In the genomic region with DNA sequence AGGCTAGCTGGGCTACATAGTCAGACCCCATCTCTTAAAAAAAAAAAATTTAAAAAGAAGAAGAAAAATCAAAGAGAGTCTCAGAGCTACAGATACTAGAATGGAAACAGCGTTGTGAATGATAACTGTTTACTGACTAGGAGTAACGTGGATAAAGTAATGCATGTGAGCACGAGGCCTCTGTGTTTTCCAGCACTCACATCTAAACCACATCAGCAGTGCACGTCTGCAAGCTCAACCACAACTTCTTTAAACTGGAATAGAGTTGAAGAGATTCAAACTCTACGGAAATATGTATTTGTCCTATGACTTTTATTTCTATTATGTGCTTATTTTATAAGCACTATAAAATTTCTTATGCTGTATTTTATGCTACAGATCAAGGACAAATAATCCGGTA, we compare ENCODE assay signal across 27 mouse cellular contexts. TPM values are rescaled to one million over a fixed set of nuclear protein-coding genes. Genes with fewer than 3 reads are reported as not detected.
A peak's percentile ranks its signal among the peaks of the same experiment; 100 is the strongest.
DNase-seq lines count a peak whose midpoint lies in the region; ATAC-seq lines count a peak whose summit lies in the region.
"Had no signal": no experiment of that assay in that cellular context is flagged by ENCODE, and none has a peak within 500 bp of the region (broad histone marks: within the 10 kb centered on the region; RNA-seq: fewer than 3 reads in every experiment).

No protein-coding gene starts in this region.

- ATAC-seq in common myeloid progenitor, adult 5-6 weeks (replicated peaks; ENCODE audit: low read depth, poor library complexity, severe bottlenecking): peak; percentile 60
- ATAC-seq in megakaryocyte, adult 5-6 weeks (ENCODE audit: poor library complexity, severe bottlenecking): 0 out of 2 replicates have a peak, but pooled peaks have one; percentile 26
- ATAC-seq: activated CD4-positive, CD25-positive, alpha-beta regulatory T cell, adult 4 months; forebrain, embryonic 14.5 days; forebrain, postnatal 0 days had no signal

- H3K27ac ChIP-seq in midbrain, embryonic 10.5 days (replicated peaks): no peak overlapping the region
- H3K27ac ChIP-seq: embryonic facial prominence, embryonic 12.5 days; embryonic facial prominence, embryonic 15.5 days; gastrocnemius, adult 2 months; heart, embryonic 15.5 days; hindbrain, embryonic 12.5 days; hindbrain, embryonic 15.5 days had no signal

- H3K9me3 ChIP-seq in midbrain, embryonic 10.5 days (replicated peaks): 0 out of 2 replicates have a peak, but pooled peaks cover 4% of the 10 kb centered on the region
- H3K9me3 ChIP-seq: embryonic facial prominence, embryonic 12.5 days; embryonic facial prominence, embryonic 15.5 days; G1E; heart, embryonic 12.5 days; heart, embryonic 15.5 days; hindbrain, embryonic 12.5 days; hindbrain, embryonic 15.5 days had no signal

- H3K4me3 ChIP-seq in midbrain, embryonic 10.5 days: no peak overlapping the region
- H3K4me3 ChIP-seq: embryonic facial prominence, embryonic 12.5 days; embryonic facial prominence, embryonic 15.5 days; gastrocnemius, adult 2 months; heart, embryonic 12.5 days; heart, embryonic 15.5 days; hindbrain, embryonic 12.5 days; hindbrain, embryonic 15.5 days had no signal

- 95% methylated on average over 6 of the region's 6 CpGs for WGBS in midbrain, embryonic 10.5 days

- peaks cover 22% of the 10 kb centered on the region for H3K36me3 ChIP-seq in midbrain, embryonic 10.5 days
- H3K36me3 ChIP-seq: embryonic facial prominence, embryonic 12.5 days; embryonic facial prominence, embryonic 15.5 days; heart, embryonic 12.5 days; heart, embryonic 15.5 days; hindbrain, embryonic 12.5 days; hindbrain, embryonic 15.5 days had no signal

- DNase-seq in CD4-positive helper T cell, adult 2 months (ENCODE audit: low read depth, low spot score): peak; percentile 60
- DNase-seq in midbrain, embryonic 10.5 days (ENCODE audit: low spot score): no peak
- DNase-seq in right cerebral cortex, postnatal 25 days: no peak
- DNase-seq in thymus, postnatal 36 days: no peak
- DNase-seq: adrenal gland, adult 8-10 months; adrenal gland, postnatal 25 days; cerebellum, adult 11-12 months; cerebellum, adult 8-10 months; cerebellum, postnatal 14 days; forebrain, postnatal 0 days; gastrocnemius, adult 2 months; gastrocnemius, postnatal 14 days; heart, adult 18-20 months; heart, postnatal 10 days; heart, postnatal 36 days had no signal

- H3K27me3 ChIP-seq in midbrain, embryonic 10.5 days (ENCODE audit: low read depth, poor library complexity, severe bottlenecking): no peaks in the 10 kb centered on the region
- H3K27me3 ChIP-seq: CH12.LX; embryonic facial prominence, embryonic 12.5 days; embryonic facial prominence, embryonic 15.5 days; heart, embryonic 12.5 days; heart, embryonic 15.5 days; hindbrain, embryonic 12.5 days; hindbrain, embryonic 15.5 days had no signal

- peaks cover under 1% of the 10 kb centered on the region for H3K4me1 ChIP-seq in midbrain, embryonic 10.5 days
- H3K4me1 ChIP-seq: embryonic facial prominence, embryonic 12.5 days had no signal

RNA-seq across cellular contexts. Expression of gene Kcmf1, which starts 23.1 kb away (rescaled TPM):
- 68.1 and 126 TPM in 2 replicates for total RNA-seq in common myeloid progenitor, adult 5-6 weeks (2017)
- 81.0 and 110 TPM in 2 replicates for total RNA-seq in megakaryocyte, adult 5-6 weeks (2015)
- total RNA-seq in megakaryocyte, adult 5-6 weeks (2017): 100 and 110 TPM in 2 replicates
- 24.0 and 25.6 TPM in 2 replicates for polyA plus RNA-seq in midbrain, embryonic 10.5 days (2016; fragmentation: Nextera tagmentation; extraction: Ambion mirVana)
